Mouse (Mus musculus) brain, embryonic 18.5 days (tissue): ENCODE data around the gene Zfhx3.

ENCODE experiments used
- DNase-seq: peaks from one replicate; pipeline ENCODE4 v3.0.0-alpha.2; 2012; ENCODE audit warnings: low read depth, low spot score

The Zfhx3 gene

GRCm38 (mm10) chr8:108745551-108745950 is 803.1 kb downstream of the Zfhx3 start:
- DNase-seq, result no peak

- no peak for DNase-seq
These were observed 805.7 kb downstream of the Zfhx3 start for GRCm38 (mm10) chr8:108748095-108748494.

DNA sequence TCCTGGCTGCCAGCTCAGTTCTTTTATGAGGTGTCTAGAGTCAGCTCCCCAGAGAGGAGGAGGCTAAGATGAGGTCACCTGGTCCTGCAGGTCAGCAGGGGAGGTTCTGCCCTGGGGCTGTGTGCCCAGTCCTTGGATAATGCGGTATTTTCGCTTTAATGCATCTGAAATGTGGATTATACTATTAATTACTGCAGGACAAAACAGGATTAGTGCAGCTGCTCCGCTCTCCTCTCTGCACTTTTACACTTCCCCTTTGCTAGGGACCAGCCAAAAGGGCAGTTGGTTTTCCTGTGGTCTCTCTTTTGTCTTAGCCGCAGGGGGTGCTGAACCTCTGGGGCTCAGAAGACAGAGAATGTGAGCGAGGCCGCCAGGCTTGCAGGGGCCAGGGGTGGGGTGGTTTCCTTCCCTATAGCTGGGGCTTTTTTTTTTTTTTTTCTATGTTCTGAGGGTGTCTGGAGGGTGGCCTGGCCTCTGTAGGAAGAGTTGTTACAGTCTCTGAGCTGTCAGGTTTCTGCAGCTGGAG is 806.5 kb downstream of the Zfhx3 start:
- no peak for DNase-seq

DNA sequence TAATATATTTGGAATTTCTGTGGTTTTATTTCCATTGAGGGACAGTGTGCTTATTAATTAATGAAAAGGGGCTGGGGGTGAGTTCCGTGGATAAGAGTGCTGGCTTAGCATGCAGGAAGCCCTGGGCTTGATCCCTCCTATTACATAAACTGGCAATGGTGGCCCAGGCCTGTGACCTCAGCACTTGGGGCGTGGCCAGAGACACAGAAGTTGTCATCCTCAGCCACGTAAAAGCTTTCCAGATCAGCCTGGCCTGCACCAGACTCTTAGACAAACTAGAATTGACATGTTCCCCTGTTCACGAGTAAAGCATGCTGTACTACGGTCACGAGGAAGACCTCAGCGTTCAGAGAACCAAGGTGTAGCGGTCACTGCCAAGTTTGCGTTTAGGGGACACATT is 808.4 kb downstream of the Zfhx3 start:
- no peak for DNase-seq

DNA sequence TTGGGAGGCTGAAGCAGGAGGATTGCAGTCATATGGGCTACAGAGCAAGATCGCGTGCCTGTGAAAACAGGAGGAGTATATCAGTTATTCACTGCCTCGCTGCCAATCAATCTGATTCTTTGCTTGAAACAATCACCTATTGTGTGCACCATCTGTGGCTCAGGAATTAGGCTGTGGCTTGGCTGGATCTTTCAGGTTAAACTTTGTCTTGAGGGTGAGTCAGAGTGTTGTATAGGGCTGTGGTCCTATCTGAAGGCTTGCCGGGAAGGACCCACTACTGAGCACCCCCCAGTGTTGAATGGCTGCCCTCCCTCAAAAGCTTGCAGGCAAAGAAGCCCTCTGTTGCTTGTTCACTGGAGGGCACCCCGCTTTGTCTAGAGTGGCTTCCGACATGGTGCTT is 812.1 kb downstream of the Zfhx3 start:
- no peak for DNase-seq

- no peak for DNase-seq
These were observed 813.2 kb downstream of the Zfhx3 start for GRCm38 (mm10) chr8:108755400-108756325.

- no peak for DNase-seq
These were observed 817.3 kb downstream of the Zfhx3 start for GRCm38 (mm10) chr8:108759511-108760330.

DNA sequence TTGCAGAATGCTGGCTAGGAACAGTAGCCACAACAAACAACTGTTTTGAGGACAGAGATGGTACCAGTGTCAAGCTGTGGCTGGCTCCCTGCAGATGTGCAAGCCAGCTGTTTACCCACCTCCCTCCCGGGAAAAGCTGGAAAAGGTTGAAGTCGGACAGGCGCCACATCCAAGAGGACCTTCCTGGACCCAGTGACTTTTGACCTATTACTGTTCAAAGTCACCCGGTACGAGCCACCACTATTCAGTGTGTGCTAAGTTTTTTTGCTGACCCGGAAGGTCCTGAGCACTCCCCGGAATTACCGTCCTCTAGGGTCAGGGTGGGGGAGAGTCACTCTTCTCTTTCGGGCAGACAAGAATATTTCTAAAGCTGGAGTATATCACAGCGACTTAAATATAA is 818.3 kb downstream of the Zfhx3 start:
- DNase-seq, result no peak

DNA sequence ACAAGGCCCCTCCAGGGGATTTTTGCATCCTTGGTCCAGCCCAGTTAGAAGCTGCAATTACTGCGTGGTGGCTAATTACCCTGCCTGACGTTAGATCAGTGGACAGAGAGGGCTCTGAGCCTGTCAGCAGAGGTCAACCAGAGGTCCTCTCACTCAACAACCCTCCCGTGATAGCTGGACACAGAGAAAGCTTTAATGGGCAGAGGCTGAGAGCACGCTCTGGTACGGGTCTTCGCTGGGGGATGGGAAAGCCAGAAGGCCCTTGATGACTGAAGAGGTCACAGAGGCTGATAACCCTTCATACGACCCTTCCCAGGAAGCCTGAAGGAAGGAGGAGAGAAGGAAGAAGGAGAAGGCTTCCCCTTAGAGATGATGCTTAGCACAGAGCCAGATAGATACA is 820.1 kb downstream of the Zfhx3 start:
- no peak for DNase-seq

DNA sequence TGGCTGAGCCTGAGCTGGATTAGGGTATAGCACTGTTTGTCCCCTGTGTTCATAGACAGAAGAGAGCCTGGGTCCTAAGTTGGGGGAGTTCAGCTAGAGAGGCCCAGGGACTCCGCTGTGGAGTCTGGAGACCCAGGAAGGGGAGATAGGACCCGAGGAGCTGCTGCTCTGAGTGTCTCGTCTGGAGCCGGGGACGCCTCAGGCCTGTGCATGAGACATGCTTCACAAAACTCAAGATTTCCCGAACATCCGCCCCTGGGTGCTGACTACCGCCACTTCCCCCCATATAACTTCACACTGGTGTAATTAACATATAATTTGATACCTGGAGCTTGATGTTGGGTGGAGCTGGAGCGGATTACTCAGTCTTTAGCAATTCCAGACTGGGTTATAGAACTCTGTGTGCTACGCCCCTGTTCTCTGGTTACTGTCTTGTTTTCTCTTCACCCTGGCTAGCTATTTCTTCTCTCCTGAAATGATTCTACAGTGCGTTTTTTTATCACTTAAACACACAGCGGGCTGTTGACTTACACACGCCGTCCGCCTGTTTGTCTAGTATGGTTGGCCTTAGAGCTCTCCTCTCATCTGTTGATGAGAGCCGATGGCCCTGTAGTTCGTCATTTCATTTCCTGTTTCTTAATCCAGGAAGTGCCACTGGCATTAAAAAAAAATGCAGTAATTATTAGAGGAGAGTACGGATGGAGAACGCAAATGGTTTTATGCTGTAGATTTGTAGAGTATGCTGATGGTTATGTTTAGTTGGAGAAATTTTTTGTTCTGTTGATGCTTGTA is 822.2 kb downstream of the Zfhx3 start:
- DNase-seq, result no peak

GRCm38 (mm10) chr8:108766102-108766501 is 823.7 kb downstream of the Zfhx3 start:
- no peak for DNase-seq

DNA sequence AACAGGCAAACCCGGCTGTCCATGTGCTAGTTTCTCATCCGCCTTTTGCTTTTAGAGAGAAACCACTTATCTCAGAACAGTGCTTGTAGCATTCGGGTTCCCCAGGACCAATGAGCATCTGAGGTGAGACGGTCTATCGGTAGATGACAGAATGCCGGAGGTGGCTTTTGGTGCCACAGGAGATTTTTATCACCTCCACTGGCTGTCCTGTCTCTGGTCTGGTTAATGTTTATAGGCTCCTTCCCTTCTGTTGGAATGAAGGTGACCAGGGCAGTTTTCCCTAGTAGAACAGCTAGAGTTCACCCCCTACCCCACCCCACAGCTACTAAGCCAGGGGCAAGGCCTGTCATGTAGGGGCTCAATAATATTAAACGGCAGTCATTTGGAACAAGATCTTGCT is 825.6 kb downstream of the Zfhx3 start:
- no peak for DNase-seq

GRCm38 (mm10) chr8:108770334-108770733 is 827.9 kb downstream of the Zfhx3 start:
- DNase-seq, result no peak

DNA sequence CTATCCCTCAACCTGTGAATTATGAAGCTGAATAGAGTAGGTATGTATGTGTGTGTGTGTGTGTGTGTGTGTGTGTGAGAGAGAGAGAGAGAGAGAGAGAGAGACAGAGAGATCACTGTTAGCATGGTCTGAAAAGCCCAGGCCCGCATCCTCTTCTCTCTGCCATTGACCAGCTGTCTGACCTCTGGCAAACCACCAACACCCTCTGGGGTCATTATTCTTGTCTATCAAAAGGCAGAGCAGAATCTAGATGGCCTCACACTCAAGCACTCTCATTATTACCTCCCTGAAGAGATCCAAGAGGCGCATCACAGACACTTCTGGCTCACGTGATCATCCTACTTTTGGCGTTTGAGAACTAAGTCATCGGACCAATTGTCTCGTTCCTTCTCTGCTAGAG is 831.0 kb downstream of the Zfhx3 start:
- no peak for DNase-seq

DNA sequence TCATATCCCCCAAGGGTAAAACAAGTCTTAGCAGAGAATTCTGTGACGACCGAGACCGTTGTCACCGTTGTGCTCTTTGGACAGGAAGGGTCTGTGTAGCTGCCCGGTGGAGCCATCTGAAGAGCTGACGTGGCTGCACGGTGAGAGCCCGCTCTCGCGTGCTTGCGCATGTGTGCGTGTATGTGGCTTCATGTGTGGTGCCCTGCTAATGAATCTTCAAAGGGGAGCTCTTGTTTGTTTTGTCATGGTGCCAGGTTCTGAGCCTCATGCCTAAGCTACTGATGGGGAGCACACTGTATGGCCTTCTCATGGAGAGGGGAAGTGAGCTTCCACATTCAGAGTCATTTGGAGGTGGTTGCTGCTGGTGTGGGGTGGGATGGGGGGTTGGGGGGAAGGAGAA is 835.6 kb downstream of the Zfhx3 start:
- DNase-seq, result no peak

GRCm38 (mm10) chr8:108778551-108778950 is 836.1 kb downstream of the Zfhx3 start:
- no peak for DNase-seq

DNA sequence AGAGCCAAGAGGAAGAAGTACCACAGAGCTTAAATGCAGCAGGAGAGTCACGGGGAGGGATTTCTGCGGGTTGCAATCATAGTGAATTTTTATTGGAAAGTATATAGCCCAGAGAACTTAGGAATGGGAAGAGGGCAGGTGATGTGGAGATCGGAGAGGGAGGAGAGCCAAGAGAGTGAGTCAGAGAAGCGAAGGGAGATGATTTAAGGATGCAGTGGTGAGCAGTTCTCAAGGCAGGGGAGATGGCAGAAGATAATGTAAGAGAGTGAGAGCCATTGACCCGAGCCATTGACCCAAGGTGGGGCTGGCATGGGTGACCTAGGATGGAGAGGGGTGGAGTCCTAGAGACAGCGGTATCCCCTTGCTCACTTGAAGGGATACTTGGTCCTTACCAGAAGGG is 838.3 kb downstream of the Zfhx3 start:
- no peak for DNase-seq

DNA sequence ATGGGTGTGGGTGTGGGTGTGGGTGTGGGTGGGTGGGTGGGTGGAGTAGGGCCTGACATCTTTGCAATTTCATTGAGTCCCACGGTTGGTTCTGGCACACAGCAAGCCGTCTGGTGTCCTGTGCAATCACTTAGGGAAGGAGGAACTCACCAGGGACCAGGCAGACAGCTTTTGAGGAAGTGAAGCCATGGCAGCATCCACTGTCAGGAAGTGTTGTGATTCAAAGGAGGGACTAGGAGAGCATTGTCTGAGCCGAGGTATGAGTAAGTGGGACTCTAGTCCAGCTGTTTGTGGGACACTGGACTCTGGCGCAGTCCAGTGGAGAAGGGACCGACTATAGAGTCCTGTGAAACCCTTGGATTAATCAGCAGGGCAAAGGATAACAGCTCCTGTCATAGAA is 838.7 kb downstream of the Zfhx3 start:
- DNase-seq, result no peak

GRCm38 (mm10) chr8:108783155-108783554 is 840.7 kb downstream of the Zfhx3 start:
- no peak for DNase-seq

GRCm38 (mm10) chr8:108788156-108788761 is 845.8 kb downstream of the Zfhx3 start:
- peak; percentile 56 for DNase-seq

GRCm38 (mm10) chr8:108788762-108789157 is 846.3 kb downstream of the Zfhx3 start:
- DNase-seq, result no peak
